Mouse (Mus musculus): ENCODE measurements around the gene Vwa8. TPM values are rescaled to one million over a fixed set of nuclear protein-coding genes. Genes with fewer than 3 reads are reported as not detected.

Vwa8 gene
- total RNA-seq, 2 experiments from 2014 or later = 29.4 to 31.0 TPM

DNA sequence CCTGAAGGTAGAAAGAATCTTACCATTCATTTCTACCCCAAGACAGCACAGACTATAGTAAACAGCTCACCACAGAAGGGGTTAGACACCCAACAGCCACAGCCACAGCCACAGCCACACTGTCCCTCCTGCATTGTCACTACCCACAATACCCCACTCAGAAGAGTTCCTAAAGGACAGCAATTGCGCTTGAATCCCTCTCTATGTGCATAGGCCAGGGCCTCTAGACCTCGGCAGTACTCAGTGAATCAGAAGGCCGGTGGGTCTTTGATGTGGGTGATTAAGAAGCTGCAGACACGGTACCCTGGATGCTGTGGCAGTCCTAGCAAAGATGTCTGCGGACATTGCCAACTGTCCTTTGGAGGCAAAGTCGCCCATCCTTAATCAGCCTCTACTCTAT, 377.9 kb downstream of the Vwa8 start:
- no peak overlapping the region; the same call in 1 of the 2 replicates for H3K27ac ChIP-seq
- TF ChIP-seq CTCF (conservative IDR thresholded peaks at IDR 0.05) = no peak
- no peak for DNase-seq (ENCODE audit: low spot score in 2 of 2)
- H3K4me3 ChIP-seq = no peak overlapping the region

DNA sequence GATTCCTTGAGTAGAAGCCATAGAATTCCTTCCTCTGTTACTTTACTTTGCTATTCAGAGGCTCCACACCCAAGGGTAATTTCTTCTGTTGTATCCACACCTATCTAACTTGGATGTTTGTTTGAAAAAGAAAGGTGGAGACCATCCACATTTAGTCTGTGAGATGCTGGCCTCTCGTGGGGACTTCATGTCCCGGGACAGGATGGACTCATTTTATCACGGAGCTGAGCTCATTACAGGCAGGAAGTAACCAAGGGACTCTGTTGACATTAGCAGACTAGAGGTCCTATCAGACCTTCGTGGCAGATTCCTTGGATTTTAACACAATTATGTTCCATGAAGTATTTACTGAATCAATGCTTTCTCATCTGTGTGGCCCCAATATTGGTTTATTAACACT, 379.1 kb downstream of the Vwa8 start:
- no peak for DNase-seq (ENCODE audit: low spot score in 2 of 2)
- H3K4me3 ChIP-seq = no peak overlapping the region
- no peak; the same call in 1 of the 2 replicates for TF ChIP-seq CTCF (conservative IDR thresholded peaks at IDR 0.05)
- H3K27ac ChIP-seq = no peak overlapping the region

DNA sequence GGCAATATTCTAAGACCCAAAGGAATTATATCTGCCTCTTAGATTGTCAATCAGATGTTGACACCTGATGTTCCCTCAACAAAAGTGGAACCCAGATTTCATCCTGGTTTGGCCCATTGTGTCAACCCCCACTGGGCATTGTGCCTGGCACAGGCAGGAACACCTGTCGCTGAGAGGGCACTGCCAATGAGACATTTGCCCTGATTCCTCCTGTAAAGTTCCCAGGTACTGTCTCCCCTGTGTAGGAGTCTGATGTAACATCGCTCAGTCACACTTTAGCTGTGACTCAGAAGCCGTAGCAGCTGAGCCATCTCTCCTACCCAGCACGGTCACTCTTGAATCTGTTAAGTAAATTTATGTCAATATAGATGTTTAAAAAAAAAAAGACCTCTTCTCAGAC, 382.8 kb downstream of the Vwa8 start:
- no peak for DNase-seq (ENCODE audit: low spot score in 2 of 2)
- Histone ChIP-seq H3K27ac (no peak overlapping the region), H3K4me3 (no peak overlapping the region)
- TF ChIP-seq CTCF (conservative IDR thresholded peaks at IDR 0.05) = no peak

DNA sequence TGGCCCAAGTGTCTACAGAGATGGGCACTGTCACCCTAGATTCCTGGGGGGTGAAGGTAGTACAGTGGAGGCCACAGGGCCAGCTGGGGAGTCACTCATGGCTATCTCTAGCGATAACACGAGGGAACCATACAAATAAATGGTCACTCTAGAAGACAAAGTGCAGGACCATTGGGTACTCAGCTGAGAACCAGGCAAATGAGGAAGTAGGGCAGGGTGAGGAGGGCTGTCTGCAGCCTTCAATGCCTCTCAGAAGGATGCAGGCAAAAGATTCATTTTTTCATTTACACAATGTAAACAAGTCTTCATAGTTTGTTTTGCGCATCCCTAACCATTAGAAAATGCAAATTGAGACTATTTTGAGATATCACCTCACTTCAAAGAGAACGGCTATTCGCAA, 384.8 kb downstream of the Vwa8 start:
- no peak for DNase-seq (ENCODE audit: low spot score in 2 of 2)
- no peak for TF ChIP-seq CTCF (conservative IDR thresholded peaks at IDR 0.05)
- no peak overlapping the region for H3K4me3 ChIP-seq
- H3K27ac ChIP-seq = no peak overlapping the region

DNA sequence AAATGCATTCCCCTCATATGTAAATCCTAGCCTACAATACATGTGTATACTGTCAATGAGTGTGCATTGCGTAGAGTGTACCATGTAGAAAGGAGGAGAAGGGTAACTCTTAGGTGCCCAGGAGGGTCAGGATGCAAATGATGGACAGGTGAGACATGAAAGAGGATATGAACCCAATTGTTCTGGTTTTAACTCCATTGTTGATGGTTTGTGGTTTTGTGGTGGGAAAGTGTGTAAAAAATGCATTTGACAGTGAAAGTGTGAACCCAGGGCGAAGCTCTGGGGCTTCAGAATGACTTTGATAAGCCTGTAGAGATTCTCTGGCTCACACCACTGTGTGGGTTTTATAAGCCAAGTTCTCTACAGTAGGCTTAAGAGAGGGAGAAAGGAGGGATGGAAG, 385.7 kb downstream of the Vwa8 start:
- no peak for DNase-seq (ENCODE audit: low spot score in 2 of 2)
- Histone ChIP-seq H3K27ac (no peak overlapping the region), H3K4me3 (no peak overlapping the region)
- TF ChIP-seq CTCF (conservative IDR thresholded peaks at IDR 0.05) = no peak

DNA sequence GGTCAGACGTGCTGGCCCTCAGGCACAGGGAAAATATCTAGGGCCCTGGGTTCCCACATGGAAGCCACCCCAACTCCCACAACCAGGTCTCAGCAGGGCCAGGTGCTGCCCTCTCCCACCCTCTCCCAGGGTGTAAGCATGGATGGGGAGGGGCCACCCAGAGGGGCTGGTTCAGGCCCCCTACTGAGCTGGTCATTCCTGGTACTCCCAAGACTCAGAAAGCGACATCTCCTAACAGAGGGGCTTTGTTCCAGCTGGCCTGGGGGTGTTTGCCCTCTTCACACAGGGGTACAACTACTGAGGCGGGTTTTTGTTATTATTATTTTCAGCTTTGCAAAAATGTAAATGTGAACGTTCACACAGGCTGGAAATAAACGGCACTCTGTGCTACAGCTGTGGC, 386.3 kb downstream of the Vwa8 start:
- H3K4me3 ChIP-seq = no peak overlapping the region
- no peak overlapping the region for H3K27ac ChIP-seq
- DNase-seq (ENCODE audit: low spot score in 2 of 2) = no peak
- TF ChIP-seq CTCF (conservative IDR thresholded peaks at IDR 0.05) = no peak

DNA sequence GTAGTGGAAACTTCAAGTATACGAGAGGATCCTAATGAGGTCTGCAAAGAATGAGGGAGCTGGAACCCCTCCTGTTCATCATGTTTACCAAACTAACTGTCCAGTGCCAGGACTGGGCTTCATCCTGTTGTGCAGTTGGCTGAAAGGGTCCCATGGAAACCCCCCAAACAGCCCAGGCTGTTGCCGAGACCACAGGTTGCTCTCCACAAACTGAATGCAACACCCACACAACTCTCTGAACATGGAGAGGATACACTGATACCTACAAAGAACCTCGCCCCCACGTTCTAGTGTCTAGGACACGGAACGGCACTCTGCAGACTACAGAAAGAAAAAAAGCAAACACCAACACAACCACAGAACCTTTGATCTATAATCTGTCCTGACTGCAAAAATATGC, 387.4 kb downstream of the Vwa8 start:
- H3K27ac ChIP-seq = peak overlapping the region; percentile 74
- DNase-seq (ENCODE audit: low spot score in 2 of 2) = no peak
- no peak overlapping the region for H3K4me3 ChIP-seq
- TF ChIP-seq CTCF (conservative IDR thresholded peaks at IDR 0.05) = no peak

DNA sequence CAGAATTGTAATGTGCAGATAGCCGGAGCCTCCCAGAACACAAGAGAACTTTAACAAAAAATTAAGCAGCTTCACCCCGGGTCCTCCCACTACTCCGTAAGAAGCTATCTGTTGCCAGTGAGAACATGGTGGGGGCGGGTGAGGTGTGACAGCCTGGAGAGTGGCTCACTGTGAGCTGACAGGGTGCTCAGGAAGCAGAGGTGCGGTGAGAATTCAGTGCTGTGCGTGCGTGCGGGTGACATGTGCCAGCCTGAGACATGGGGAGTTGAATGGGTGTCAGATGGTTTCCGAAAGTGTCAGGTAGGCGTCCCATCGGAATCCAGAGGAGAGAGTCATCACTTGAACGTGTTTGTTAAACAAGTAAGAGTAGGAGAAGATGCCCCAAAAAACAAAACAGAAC, 390.6 kb downstream of the Vwa8 start:
- TF ChIP-seq CTCF (conservative IDR thresholded peaks at IDR 0.05) = no peak
- DNase-seq (ENCODE audit: low spot score in 2 of 2) = no peak
- no peak overlapping the region for H3K27ac ChIP-seq
- no peak overlapping the region for H3K4me3 ChIP-seq

DNA sequence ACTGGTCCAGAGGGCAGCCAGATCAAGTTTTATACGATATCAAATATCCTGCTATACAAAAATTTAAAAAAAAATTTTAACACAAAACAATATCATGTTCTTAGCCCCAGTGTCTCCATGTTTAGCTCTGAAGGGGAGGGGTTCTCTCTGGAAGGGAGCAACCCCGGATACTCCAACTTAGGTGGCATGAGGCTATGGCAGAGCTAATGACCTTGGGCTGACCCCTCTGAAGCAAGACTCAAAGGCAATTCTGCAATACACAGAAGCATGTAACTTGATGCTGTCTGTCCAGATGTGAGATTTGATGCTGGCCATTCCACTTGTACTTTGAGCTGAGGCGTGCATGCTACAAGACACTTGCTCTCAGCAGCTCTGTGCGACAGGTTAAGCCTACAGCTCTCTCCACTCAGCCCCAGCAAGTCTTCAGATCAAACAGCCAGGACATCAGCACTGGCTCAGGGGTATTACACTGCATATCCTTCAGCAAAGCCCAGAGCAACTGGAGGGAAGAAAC, 392.3 kb downstream of the Vwa8 start:
- no peak for DNase-seq (ENCODE audit: low spot score in 2 of 2)
- no peak for TF ChIP-seq CTCF (conservative IDR thresholded peaks at IDR 0.05)
- Histone ChIP-seq H3K27ac (no peak overlapping the region), H3K4me3 (no peak overlapping the region)

DNA sequence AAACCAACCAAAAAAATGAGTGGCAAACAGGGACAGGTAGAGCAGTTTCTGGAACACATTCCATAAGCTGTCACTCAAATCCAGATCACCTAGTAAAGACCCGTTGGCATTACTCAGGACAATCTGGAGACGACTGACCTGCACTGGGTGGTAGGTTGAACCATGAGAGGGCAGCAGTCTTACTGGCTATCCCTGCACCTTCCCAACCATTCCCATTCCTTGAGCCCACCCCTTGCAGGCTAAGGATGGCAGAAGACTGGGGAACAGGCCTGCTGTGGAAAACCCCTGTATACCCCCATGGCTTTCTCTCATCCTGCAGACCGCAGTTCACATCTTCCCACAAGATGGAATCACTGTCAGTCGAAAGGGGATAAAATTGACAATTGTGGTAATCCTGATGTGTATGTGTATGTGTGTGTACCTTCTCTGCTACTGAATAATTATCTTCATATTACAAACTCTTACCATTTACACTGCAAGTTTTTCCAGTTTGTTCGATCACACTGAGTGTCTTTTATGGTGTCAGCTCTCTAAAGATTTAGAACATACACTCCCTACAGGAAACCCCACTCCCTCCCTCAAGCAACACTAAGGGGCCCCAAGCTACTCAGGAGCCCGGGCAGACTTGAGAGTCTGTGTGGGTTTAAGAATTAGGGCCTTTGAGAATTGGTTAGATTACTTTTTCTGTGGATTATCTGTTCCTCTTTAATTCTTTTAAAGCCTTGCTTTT, 393.0 kb downstream of the Vwa8 start:
- H3K4me3 ChIP-seq = no peak overlapping the region
- DNase-seq (ENCODE audit: low spot score in 2 of 2) = no peak

DNA sequence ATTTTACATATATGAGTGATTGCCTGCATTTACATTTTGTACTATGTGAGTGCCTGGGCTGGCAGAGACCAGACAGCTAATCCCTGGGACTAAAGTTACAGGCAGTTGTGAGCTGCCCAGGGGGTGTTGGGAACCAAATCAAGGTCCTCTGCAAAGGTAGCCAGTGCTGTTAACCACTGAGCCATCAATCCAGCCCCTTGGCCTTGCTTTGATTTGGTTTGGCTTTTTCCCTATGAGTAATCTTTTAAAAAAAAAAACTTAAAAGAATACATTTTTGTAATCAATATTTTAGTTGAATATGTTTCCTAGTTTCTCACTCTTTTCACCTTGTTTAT, 393.5 kb downstream of the Vwa8 start:
- Histone ChIP-seq H3K4me3 (no peak overlapping the region), H3K27ac (no peak overlapping the region)
- DNase-seq (ENCODE audit: low spot score in 2 of 2) = no peak
- TF ChIP-seq CTCF (conservative IDR thresholded peaks at IDR 0.05) = no peak

More for the DNA sequence above, 393.0 kb downstream of the Vwa8 start:
- no peak for TF ChIP-seq CTCF (conservative IDR thresholded peaks at IDR 0.05)
- H3K27ac ChIP-seq = no peak overlapping the region

DNA sequence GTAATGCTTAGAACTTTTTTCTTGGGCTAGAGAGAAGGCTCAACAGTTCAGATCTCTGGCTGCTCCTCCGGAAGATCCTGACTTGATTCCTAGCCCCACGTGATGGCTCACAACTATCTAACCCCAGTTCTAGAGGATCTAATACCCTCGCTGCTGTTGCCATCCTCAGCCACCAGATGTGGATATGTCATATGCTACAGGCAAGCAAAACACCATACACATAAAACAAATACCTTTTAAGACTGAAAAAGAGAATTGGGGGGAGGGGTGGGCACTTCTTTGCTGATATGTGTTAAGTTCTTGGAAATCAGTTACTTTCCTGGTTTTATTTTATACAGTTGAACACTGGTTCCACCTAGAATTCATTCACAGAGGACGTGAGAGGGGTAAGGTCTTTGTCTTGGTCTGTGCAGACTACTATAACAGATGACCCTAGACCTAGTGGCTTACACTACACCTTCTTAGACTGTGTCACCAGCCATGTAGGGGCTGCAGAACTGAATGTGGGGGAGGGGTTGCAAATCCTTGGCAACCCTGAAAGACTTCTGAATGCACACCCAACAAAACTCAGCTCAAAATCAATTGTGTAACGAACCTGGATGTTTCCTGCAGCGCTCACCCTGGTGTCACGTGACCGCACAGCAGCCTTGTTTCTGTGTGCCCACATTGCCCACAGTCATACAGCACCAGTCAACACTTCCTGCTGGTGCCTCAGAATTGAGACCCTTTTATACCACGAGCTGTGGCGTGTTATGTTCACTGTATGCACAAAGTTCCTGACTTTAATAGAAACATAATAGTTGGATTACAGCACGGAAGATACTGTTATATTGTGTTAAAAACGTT, 394.4 kb downstream of the Vwa8 start:
- Histone ChIP-seq H3K4me3 (no peak overlapping the region), H3K27ac (no peak overlapping the region)
- no peak for TF ChIP-seq CTCF (conservative IDR thresholded peaks at IDR 0.05)
- DNase-seq (ENCODE audit: low spot score in 2 of 2) = no peak

DNA sequence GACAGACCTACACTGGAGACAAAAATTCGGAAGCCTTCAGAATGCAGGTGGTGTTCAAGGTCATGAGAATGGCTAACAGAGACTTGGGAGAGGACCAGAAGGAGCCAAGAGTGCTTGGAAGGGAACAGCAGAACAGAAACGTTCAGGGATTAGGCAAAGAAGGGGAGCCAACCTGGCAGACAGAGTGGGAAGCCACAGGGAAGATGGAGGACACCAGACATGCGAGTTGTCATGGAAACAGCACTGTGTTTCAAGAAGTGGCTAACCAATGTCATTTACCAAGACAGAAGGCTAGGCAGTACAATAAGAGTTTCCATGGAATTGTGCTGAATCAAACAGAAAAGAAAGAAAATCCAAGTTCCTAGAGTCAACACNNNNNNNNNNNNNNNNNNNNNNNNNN, 395.7 kb downstream of the Vwa8 start:
- Histone ChIP-seq H3K4me3 (no peak overlapping the region), H3K27ac (peak overlapping the region; percentile 28; the same call in 1 of the 2 replicates)
- no peak for TF ChIP-seq CTCF (conservative IDR thresholded peaks at IDR 0.05)
- DNase-seq (ENCODE audit: low spot score in 2 of 2) = no peak
